14 mouse cellular contexts compared by ENCODE assay signal in the genomic region with DNA sequence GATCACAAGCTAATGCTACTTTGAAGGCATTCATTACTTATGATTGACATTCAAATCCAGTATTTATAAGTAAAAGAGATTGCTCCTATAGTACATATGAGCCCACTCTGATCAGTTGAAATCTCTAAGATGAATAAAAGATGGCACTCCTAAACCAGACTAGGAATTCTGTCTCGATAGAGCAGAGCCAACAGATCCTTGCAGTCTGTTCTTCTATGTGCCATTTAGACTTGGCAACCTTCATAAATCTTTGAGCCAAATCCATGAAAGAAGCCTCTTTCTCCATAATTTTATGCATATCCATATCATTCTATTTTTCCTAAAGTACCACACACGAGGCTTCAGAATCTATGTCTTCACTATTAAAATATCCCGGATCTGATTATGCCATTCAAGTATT.
"Had no signal": no experiment of that assay in that cellular context is flagged by ENCODE, and none has a peak within 500 bp of the region (broad histone marks: within the 10 kb centered on the region; RNA-seq: fewer than 3 reads in every experiment).

No protein-coding gene starts in this region.

- DNase-seq: kidney, adult 8-10 months; kidney, postnatal 10 days; kidney, postnatal 36 days; layer of hippocampus, postnatal 36 days; liver, embryonic 13.5 days; lung, adult 2 months; lung, postnatal 14 days; lung, postnatal 4 days; thymus, postnatal 25 days had no signal

- H3K4me2 ChIP-seq: kidney, embryonic 15.5 days; liver, embryonic 13.5 days; midbrain, embryonic 13.5 days had no signal

- H3K4me3 ChIP-seq: kidney, embryonic 15.5 days; left cerebral cortex, adult 2 months; liver, embryonic 13.5 days; midbrain, embryonic 13.5 days had no signal

- H3K9ac ChIP-seq: kidney, embryonic 15.5 days; liver, embryonic 13.5 days; midbrain, embryonic 13.5 days had no signal

- H3K36me3 ChIP-seq: kidney, embryonic 15.5 days; liver, embryonic 13.5 days; midbrain, embryonic 13.5 days had no signal

- ATAC-seq: midbrain, embryonic 13.5 days; midbrain, embryonic 16.5 days had no signal

- H3K27ac ChIP-seq: kidney, embryonic 15.5 days; left cerebral cortex, adult 2 months; liver, embryonic 13.5 days; midbrain, embryonic 13.5 days; stomach, postnatal 0 days had no signal

- H3K4me1 ChIP-seq: kidney, embryonic 15.5 days; liver, embryonic 13.5 days; midbrain, embryonic 13.5 days had no signal

- H3K27me3 ChIP-seq: kidney, embryonic 15.5 days; liver, embryonic 13.5 days; midbrain, embryonic 13.5 days had no signal

- H3K9me3 ChIP-seq: kidney, embryonic 15.5 days; liver, embryonic 13.5 days; midbrain, embryonic 13.5 days had no signal
